Mouse (Mus musculus) frontal cortex, postnatal 36 days (tissue): ENCODE measurements at regions not wholly inside any gene's neighbourhood (a gene's known extent, or its start where the extent isn't known, plus 50 kb on each side); places are given as distances from the start of the nearest gene placed in this dataset.
A peak's percentile ranks its signal among the peaks of the same experiment; 100 is the strongest.
"Not testable (repeated sequence)": the region's sequence is repeated elsewhere in the genome, so short reads cannot be mapped to it uniquely, and the experiment has no call there.

Source experiments
- DNase-seq, 2 experiments: peaks; one replicate each; pipeline ENCODE4 v3.0.0; 2022; ENCODE audit warnings: low spot score in 2 of 2

DNA sequence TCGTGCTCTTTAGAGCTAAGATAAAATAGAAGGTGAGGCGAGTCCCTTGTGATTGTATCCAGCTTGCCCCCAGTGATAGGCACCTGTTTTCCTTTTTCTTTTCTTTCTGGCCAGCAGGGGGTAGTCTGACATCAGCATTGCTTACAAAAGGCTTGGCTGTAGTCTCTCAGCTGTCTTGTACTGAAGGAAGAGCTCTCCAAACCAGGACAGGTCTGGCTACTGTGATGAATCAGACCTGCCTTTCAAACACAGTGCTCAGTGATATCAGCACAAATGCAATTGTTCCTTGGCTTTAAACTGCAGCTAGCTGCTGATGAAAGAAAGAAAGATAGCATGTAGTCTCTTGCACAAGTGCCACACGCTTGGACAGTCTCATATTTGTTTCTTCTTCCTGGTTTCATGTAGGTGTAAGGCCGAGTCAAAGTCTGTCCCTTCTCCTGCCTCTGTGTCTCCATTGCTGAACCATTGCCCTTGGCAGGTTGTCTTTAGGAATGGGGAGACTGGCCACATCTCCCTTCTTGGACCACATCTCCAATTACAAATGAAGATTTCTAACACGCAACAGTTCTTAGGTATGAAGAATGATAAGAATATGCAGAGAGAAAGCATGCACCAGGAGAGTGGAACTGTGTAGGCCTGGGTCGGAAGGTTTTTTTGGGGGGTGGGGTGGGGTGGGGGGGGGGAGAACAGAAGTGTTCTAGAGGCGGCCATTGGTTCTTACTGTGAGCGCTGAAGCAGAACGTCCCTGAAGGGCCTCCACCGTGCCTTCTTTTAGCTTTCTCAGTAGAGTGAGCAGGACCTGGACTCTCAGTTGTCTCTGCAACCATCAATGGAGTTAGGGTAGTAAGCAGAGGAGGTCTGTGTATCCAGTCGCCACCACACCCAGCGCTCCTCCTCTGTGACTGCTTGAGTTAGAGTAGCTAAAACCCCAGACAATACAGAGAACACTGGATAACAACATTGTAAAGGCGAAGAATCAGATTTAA, 200.9 kb downstream of the Faxc start:
- peak; percentile 59 to 75 for DNase-seq

DNA sequence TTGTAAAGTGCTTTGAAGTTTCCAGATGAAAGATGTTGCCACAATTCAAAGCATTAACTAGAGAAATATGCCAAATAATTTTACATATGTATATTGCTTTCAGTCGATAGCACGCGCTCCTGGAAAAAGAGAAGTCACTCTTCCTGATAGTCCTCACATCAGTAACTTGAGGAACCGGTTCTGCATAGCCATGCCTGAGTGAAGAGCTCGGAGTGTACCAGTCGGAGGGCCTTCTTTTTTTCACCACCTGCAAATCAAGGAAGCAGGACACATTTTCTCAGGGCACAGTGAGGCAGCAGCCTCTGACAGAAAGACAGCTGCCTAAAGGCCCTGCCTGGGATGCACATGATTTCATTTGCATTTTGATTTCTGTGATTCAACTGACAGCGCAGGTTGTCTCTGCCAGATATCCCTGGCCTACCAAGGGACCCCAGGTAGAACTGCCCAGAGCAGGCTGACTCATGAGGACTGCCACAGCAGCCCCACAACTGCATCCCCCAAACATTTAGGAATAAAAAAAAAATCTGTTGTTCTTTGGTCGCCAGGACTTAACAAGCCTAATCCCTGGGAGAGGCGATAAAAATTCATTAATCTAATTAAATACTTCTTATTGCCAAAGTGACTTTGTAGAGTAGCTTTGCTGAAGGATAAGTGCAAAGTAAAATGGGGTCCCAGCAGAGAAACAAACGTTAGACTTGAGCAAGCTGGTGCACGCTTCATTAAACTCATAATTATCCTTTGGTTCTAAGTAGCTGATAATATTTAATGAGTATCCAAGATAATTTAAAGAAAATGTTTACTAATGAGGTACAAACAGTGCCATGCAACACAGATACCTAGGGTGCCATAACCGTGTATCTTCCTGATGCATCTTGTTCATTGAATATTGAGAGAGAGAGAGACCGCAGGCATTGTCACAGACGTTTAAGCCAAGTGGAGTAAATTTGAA, 202.7 kb downstream of the Faxc start:
- DNase-seq, result no peak

DNA sequence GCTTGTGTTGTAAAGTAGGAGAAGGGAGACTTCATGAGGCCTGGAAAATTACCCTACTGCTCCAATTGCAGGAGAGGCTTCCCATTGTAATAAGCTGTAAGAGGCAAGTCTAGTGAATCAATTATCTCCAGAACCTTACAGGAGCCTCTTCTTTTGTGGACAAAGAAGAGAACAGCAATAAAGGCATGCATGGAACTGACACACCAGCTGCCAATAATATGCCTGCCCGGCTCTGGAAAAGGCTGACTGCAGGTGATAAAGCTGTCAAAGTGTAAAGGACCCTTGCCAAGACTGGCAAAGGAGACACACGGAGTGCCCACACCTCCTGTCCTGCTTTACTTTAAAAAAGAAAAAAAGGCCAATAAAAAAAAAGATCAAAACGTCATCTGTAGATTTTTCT, 209.0 kb downstream of the Faxc start:
- DNase-seq, result no peak

DNA sequence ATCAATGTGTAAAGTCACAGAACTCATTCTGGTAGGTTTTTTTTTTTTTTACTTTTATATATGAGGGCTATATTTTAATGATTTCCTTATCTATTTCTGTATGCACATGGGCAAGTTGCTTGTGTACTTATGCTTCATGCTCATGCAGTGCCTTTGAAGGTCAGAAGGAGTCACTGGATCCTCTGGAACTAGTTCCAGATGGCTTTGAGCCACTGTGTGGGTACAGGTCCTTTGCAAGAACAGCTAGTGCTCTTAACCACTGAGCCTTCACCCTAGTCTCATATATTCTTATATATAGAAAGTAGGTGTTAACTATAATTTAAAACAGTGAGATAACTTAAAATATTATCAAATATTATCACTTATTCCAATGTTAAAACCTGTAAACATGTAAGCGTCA, 212.4 kb downstream of the Faxc start:
- no peak for DNase-seq

DNA sequence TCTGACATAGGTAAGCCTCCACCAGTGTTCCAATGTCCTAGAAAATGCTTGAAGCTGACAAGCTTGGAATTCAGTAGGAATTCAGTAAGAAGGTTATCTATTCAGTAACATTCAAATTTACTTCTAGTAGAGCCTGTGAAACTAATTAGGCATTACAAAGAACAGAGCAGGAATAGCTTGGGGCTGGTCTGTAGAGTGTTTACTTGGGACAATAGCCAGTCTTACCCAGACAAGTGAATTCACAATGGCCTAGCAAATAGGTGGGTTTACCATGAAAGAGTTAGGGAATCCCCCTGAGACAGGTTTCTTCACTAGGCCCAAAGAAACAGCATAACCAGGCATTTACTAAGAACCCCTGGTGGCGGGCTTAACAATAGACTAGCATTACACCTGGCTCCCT, 212.5 kb upstream of the Fbxl4 start:
- DNase-seq, result not testable (repeated sequence)

DNA sequence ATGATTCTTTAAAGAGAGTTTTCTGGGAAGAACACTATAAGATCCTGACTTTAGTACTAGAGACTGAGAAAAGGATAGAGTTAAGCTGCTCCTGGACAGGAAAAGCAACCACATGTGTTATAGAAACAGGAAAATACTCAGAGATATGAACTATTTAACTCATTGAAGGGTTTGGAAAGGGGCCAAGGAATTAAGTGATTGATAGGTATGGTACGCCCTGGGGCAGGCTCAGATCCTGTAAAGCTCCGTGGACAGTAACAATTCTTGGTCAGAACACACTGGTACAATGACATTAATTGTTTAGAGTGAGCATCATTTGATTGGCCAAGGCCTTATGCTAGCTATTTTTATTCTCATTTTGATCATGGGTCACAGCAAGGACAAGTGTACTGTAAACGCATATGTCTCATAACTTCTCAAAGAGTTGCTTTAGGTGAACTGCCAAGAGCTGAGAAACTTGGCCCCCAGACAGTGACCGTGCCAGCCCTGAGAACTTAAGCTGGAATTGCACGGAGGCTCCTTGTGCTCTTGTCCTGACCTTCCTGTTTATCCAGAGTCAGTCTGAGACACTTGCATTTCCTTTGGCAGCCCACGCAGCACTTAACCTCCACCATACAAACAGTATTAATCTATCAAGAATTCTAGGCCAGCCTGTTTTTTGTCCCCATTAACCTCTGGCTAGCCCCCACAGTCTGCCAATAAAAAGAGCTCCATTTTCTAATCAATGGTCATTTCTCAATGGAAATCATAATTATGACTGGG, 210.5 kb upstream of the Fbxl4 start:
- DNase-seq, result no peak

DNA sequence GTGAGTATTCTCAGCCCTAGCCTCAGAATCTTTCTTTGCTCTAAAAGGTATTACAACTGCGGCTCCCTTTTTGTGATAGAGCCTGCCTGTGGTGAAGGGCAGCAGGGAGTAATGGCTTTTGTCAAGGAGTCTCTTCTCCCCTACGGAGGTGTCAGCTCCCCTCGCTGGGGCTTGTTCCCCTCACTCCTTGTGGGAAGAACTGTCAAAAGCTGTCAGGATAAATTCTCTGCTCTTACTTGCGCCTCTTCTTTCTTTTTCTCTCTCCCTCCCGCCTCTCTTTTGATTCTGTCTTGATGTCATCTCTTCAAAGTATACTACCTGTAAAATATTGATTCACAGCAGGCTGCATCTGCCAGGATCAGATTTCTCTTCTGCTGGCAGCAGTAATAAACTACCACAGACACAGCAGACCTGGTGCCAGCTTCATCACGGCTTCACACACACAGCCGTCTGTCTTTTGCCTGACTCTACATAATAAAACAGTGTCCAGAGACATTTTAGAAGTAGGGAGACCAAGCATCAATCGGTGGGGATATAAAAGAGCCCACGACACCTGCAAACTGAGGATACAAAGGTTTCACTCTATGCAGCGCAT, 205.3 kb upstream of the Fbxl4 start:
- DNase-seq, result no peak

DNA sequence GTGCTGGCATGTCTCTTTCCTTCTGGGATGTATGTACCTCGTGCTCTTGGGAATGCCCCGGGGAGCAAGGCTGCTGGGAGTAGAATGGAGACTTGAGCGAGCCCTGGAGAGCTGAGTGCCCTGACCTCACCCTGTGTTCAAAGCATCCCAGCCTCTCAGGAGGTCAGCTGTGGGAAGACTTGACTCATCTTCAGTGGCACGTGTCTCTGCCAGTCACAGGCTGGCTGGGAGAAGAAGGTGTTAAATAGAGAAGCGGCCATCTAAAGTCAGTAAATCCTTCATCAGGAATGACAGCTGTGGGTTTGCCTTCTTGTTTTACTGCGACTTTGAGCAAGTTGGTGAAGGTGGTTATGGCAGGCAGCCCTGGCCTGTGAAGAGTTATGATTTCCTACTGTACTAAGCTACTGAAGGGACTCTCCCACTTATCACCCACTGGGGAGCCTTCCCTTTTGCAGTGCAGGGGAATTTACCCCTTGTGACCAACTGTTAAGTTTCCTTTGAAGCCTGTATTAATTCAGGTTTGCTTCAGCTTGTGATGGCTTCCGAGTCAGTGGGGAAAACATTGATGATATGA, 204.3 kb upstream of the Fbxl4 start:
- DNase-seq, result no peak

DNA sequence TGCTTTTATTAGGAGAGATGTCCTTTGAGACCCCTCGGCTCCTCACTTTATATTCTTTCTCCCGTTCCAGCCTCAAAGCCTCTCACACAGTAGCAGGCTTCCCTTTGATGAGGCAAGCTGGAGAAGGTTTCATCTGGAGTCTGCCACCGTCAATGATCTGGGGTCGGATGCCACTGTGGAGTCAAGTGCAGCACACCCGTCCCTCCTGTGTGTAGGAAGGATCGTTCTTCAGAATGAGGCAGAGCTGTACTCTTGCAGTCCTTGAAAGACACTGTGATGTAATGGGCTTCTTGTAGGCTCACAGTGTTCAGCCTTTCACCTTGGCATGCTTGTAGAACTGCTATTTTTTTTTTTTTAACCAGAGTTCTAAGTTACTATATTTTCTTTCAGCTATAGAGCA, 203.7 kb upstream of the Fbxl4 start:
- no peak for DNase-seq

DNA sequence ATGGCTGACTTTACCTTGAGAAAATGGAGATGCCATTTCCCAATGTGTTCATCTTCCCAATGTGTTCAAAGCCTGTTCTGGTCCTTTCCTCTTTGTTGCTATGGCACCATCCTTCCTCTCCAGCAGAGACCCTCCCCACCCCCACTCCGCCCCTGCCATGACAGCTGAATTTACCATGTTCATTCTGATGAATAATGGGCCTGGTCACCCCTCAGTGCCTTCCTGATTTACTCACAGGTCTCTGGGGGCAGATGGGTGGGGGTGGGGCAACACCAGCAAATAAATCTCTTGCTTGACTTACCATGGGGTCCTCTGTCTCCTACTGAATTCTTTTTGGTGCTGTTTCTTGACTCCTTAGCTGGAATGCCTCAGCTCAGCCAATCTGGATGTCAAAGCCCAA, 170.9 kb upstream of the Fbxl4 start:
- no peak for DNase-seq

DNA sequence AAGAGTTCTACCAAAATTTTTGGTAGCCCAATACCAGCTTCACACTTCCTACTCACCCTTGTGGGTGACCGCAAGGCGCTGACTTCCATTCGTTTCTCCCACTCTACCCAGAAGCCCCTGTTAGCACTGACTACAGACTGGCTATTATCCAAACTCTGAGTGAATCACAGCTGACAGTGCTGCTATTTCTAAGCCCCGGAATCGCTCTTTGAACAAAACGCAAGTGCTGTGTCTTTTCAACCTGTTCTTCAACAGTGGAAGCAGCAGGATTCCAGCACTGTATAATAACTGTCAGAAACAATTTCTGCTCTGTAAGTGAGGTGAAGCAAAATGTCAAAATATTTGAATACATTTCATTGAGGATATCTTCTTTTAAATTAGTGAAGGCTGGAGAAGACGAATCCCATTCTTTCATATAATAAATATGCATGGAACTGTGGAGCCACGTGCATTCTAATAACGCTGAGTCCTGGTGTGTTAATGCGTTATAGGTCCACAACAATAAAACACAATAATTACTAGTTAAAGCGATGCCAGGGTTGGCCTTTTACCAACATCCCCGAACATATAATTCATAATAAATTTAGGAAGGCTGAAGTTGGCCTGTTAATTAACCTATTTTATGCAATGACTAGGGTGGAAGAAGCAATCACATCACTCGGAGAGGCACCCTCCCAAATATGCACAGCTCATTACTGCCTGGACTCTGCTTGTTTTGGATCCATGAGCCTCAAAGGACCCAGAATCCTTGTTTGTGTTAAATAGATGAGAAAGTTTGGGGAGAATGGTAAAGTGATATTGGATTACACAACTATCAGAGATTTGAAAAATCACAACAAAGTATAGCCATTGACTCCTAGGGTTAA, 169.0 kb upstream of the Fbxl4 start:
- peak; percentile 22 to 35 for DNase-seq

DNA sequence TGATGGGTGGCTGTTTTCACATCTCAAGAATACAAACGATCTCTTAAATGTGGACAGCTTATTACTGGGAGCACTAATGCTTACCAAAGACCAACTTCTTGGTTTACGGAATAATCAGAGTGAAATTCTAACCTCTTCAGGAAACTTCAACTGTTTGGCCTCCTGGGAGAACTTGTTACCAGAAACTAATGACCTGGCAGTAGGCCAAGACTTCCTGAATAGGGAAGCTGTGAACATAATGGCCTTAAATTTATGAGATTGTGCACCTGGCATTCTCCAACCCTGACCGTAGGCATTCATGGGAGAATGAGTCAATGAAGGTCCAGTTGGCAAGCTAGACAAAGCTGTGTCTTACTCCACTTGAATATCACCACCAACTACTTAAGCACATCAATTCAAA, 160.8 kb upstream of the Fbxl4 start:
- DNase-seq, result no peak

DNA sequence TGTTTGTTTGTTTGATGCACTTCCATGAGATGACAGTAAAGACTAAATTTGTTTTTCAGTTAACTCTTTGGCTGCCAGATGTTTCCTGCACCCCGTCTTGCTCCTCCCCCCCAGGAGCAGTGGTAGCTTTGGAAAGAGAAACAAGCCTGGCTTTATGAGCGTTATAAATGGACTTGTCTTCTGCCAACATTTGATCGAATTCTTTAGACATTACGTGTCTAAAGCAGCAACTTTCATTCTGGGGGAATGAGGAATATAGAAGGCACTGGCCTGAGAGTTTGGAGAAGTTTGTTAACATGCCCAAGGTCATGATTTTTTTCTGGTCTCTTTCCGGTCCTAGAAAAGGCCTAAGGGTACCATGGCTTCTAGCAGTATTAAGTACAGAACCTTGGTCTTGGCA, 148.8 kb upstream of the Fbxl4 start:
- DNase-seq, result no peak

DNA sequence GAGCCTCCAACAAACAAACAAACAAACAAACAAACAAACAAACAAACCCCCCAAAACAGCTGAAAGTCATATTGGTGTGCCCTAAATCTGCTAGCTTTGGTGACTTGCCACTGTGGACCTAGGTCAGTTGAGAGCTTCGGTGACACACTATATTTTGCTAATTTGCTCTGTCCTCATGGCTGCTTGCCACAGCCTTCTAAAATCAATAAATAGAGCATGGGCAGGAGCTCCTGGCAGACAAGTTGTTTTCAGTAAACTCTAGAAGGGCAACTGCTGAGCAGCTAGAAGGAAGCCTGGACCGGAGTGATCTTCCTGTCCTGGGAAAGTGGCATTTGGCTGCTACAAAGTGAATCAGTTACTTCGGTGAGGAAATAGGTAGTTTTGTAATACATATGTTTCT, 119.7 kb upstream of the Fbxl4 start:
- no peak for DNase-seq

DNA sequence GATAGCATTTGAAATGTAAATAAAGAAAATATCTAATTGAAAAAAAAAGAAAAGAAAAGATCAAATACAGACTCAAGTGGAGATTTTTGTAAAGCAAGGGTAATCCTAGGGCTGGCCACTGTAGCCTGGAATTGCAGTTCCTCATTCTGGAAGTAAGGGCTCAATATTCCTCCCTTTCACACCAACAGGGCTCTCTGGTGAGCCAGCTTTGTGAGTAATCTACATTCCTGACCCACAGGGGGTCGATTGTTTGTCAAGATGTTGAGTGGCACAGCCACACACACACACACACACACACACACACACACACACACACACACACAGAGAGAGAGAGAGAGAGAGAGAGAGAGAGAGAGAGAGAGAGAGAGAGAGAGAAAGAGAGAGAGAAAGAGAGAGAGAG, 107.1 kb upstream of the Fbxl4 start:
- DNase-seq, result not testable (repeated sequence)

DNA sequence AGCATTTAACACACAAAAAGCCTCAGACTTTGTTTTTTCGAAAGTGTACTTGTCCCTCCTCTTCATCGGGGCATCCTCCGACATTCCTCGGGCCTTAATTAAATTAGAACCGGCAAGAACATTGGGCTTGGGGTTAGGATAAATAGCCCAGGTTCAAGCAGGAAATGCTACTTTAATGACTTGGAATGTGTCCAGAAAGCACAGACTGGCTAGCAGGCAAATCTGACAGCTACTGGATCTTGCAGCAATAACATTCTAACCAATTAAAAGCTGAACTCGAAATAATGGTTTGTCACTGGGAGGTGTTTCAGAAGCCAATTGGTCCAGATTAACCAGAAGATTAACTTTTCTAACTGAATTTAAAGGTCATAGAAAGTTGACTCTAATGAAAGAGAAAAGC, 93.4 kb upstream of the Fbxl4 start:
- no peak for DNase-seq

DNA sequence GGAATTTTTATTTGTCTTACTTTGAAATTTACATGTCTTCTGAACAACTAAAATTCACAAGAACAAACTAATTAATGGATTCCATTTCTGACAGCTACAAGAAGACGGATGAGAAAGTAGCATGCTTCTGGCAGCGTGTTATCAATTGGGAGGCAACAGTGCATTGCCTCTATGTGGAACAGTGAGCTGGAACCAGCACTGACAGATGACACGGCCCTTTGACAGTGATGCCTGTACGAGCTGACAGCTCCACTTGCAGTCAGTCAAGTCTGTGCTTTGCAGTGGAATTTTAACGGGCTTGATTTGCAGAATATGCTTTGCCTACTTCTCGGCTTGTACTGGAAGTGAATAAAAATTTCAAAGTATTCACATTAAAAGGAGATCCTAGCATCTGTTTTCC, 88.3 kb upstream of the Fbxl4 start:
- no peak for DNase-seq

DNA sequence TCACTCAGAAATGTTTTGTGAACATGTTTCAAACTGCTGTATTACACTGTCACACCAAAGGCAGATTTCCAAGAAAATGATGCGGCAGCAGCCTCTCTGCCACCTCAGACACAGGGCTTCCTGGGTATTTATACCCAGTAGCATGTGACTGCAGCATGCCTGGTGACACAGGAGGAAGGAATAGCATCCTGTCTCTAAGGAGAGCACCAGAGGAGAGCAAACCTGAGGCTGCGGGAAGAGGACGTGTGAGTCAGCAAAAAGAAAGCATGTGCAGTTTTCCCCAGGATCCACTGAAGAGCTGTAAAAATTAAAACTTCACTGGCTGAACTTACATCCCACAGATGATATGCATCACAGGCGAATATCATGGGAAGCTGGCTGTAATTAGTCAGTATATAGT, 83.2 kb upstream of the Fbxl4 start:
- peak; percentile 31 to 38 for DNase-seq

DNA sequence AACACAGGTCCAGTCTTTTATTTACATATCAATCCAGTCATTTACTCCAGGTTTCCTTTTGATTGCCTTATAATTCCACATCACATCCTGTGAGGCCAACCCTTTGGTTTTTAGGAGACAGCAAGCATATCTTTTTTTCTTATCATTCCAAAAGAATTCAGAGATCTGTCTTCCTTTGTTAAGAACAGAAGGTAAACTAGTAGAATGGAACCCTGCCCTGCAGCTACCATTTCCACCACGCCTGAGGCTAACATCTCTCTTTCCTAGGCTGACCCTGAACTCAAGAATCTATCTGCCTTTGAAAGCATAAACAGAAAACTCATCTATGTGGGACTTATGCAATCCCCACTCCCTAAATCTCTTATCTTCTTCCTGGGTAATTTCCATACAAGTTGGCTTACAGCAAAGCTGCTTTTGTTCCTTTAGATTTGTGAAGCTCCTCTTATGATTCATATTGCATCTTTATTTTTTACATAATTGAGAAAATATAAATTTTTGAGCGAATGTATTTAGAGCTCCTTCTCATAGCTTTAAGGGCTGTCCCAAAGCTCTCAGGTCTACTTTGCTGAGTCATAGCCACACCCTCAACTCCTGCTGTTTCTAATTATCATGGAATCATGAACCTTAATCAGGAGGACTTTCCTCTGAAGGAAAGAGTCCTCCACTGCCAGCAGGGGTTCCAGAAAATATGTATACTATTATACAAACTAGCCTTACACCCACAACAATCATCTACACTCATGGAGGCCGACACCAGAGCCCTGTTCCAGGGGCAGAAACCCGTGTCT, 74.6 kb upstream of the Fbxl4 start:
- DNase-seq, result no peak
